In the genomic region with DNA sequence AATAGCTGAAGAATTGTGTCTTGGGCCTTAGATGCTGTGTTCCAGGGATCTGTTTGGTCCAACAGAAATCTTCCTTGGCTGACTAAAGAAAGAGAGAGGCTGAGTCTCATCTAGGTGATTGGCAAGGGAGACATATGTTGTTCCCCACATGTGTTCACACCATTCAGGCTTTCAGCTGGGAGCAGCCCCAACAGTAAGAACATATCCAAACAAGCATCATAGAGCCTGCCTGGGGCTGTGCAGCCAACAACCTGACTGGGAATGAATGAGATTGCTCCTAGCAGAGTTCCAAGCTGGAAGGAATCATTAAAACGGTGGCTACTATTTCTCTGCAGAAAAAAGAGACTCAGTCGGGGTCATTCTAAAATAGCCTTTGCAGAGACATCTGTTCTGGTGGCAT, we compare ENCODE assay signal across 21 mouse cellular contexts.
DNase-seq lines count a peak whose midpoint lies in the region; ATAC-seq and TF ChIP-seq lines count a peak whose summit lies in the region.
"Had no signal": no experiment of that assay in that cellular context is flagged by ENCODE, and none has a peak within 500 bp of the region (broad histone marks: within the 10 kb centered on the region; RNA-seq: fewer than 3 reads in every experiment).

No protein-coding gene starts in this region.

- in situ Hi-C loops in CH12.LX (cut with MboI; ENCODE audit: low pct_ligation_motif_present, low pct_unique_long_range_greater_than_20kb, low sequenced_read_pairs), result no loop called here

- H3K36me3 ChIP-seq in forebrain, embryonic 16.5 days (ENCODE audit: control insufficient read depth, insufficient read depth), result no peaks in the 10 kb centered on the region
- H3K36me3 ChIP-seq in forebrain, embryonic 10.5 days (replicated peaks), result no peaks in the 10 kb centered on the region
- H3K36me3 ChIP-seq in hindbrain, embryonic 16.5 days (ENCODE audit: control insufficient read depth, insufficient read depth, low read length), result no peaks in the 10 kb centered on the region
- no peaks in the 10 kb centered on the region for H3K36me3 ChIP-seq in hindbrain, embryonic 13.5 days
- H3K36me3 ChIP-seq in CH12.LX (replicated peaks in 1 of 2; ENCODE audit: control insufficient read depth in 1 of 2, insufficient read depth in 1 of 2, low read length in 1 of 2), result no peaks in the 10 kb centered on the region
- H3K36me3 ChIP-seq: embryonic facial prominence, embryonic 15.5 days; heart, embryonic 10.5 days; heart, embryonic 15.5 days had no signal

- DNase-seq in forebrain, embryonic 10.5 days (ENCODE audit: extremely low spot score, low spot score), result no peak
- no peak for DNase-seq in CH12.LX (ENCODE audit: extremely low read depth)
- DNase-seq in brain, embryonic 14.5 days (ENCODE audit: low read depth), result peak; percentile 22
- no peak for DNase-seq in right cerebral cortex, postnatal 25 days
- DNase-seq: adrenal gland, postnatal 25 days; cerebellum, adult 11 months; cerebellum, adult 8-10 months; cerebellum, postnatal 14 days; embryo, embryonic 11 days; gastrocnemius, postnatal 10 days; heart, adult 18-20 months; heart, postnatal 14 days; kidney, adult 2 months had no signal

- no peaks in the 10 kb centered on the region for H3K9me3 ChIP-seq in forebrain, embryonic 16.5 days (ENCODE audit: control insufficient read depth, low read length)
- no peaks in the 10 kb centered on the region for H3K9me3 ChIP-seq in forebrain, embryonic 10.5 days
- no peaks in the 10 kb centered on the region for H3K9me3 ChIP-seq in hindbrain, embryonic 16.5 days (ENCODE audit: control insufficient read depth, low read length)
- no peaks in the 10 kb centered on the region for H3K9me3 ChIP-seq in hindbrain, embryonic 13.5 days
- H3K9me3 ChIP-seq in CH12.LX (replicated peaks; ENCODE audit: low read length), result no peaks in the 10 kb centered on the region
- H3K9me3 ChIP-seq: embryonic facial prominence, embryonic 15.5 days; heart, embryonic 10.5 days; heart, embryonic 15.5 days had no signal

- H3K27ac ChIP-seq in forebrain, embryonic 16.5 days (ENCODE audit: low read length), result no peak overlapping the region
- no peak overlapping the region for H3K27ac ChIP-seq in forebrain, embryonic 10.5 days
- no peak overlapping the region for H3K27ac ChIP-seq in hindbrain, embryonic 16.5 days (ENCODE audit: low read depth, low read length)
- H3K27ac ChIP-seq in hindbrain, embryonic 13.5 days, result no peak overlapping the region
- H3K27ac ChIP-seq in CH12.LX (ENCODE audit: insufficient read depth, low read depth), result no peak overlapping the region
- H3K27ac ChIP-seq: embryonic facial prominence, embryonic 15.5 days; heart, embryonic 10.5 days; heart, embryonic 15.5 days had no signal

- H3K79me2 ChIP-seq in CH12.LX (replicated peaks; ENCODE audit: control insufficient read depth, extremely low read depth, insufficient read depth, poor library complexity, severe bottlenecking), result no peaks in the 10 kb centered on the region

- dilution Hi-C loops in CH12.LX (cut with MboI; ENCODE audit: extremely low pct_ligation_motif_present, extremely low pct_unique_long_range_greater_than_20kb, low sequenced_read_pairs), result no loop called here

- WGBS in forebrain, embryonic 16.5 days, result 75% methylated on average over 2 of the region's 2 CpGs
- 85% methylated on average over 2 of the region's 2 CpGs for WGBS in forebrain, embryonic 10.5 days
- 66% methylated on average over 2 of the region's 2 CpGs for WGBS in hindbrain, embryonic 16.5 days
- WGBS in hindbrain, embryonic 13.5 days, result 75% methylated on average over 2 of the region's 2 CpGs

- TF ChIP-seq EP300 in CH12.LX (IDR thresholded peaks at IDR 0.05; ENCODE audit: low read length), result no peak

- TF ChIP-seq POLR2A in CH12.LX (IDR thresholded peaks at IDR 0.05; ENCODE audit: low read depth, low read length), result no peak
- no peak for TF ChIP-seq POLR2A in brain, embryonic 14.5 days (IDR thresholded peaks at IDR 0.05; ENCODE audit: borderline replicate concordance, extremely low read depth, insufficient read depth, insufficient read length, poor library complexity, severe bottlenecking)

- no peak overlapping the region for H3K4me3 ChIP-seq in forebrain, embryonic 16.5 days (replicated peaks; ENCODE audit: low read length)
- no peak overlapping the region for H3K4me3 ChIP-seq in forebrain, embryonic 10.5 days
- no peak overlapping the region for H3K4me3 ChIP-seq in hindbrain, embryonic 16.5 days (ENCODE audit: low read length)
- no peak overlapping the region for H3K4me3 ChIP-seq in hindbrain, embryonic 13.5 days
- no peak overlapping the region for H3K4me3 ChIP-seq in CH12.LX (replicated peaks in 1 of 3; ENCODE audit: low read depth in 2 of 3, low read length in 2 of 3, poor library complexity in 1 of 3)
- H3K4me3 ChIP-seq: embryonic facial prominence, embryonic 15.5 days; erythroblast, embryonic 14.5 days; heart, embryonic 10.5 days; heart, embryonic 15.5 days had no signal

- TF ChIP-seq RAD21 in CH12.LX (IDR thresholded peaks at IDR 0.05; ENCODE audit: low read depth, low read length), result no peak

- H3K9ac ChIP-seq in forebrain, embryonic 16.5 days (replicated peaks; ENCODE audit: low read depth, low read length), result no peak overlapping the region
- H3K9ac ChIP-seq in hindbrain, embryonic 16.5 days (ENCODE audit: low read depth, low read length), result no peak overlapping the region
- no peak overlapping the region for H3K9ac ChIP-seq in hindbrain, embryonic 13.5 days
- H3K9ac ChIP-seq in CH12.LX (ENCODE audit: insufficient read depth, low read depth), result no peak overlapping the region
- H3K9ac ChIP-seq: embryonic facial prominence, embryonic 15.5 days; heart, embryonic 15.5 days had no signal

- H3K4me1 ChIP-seq in forebrain, embryonic 16.5 days (replicated peaks; ENCODE audit: control insufficient read depth, insufficient read depth, low read length), result no peaks in the 10 kb centered on the region
- H3K4me1 ChIP-seq in forebrain, embryonic 10.5 days, result no peaks in the 10 kb centered on the region
- no peaks in the 10 kb centered on the region for H3K4me1 ChIP-seq in hindbrain, embryonic 16.5 days (ENCODE audit: control insufficient read depth, insufficient read depth, low read depth, low read length)
- peaks cover 10% of the 10 kb centered on the region; the same call in 1 of the 2 replicates for H3K4me1 ChIP-seq in hindbrain, embryonic 13.5 days (replicated peaks)
- H3K4me1 ChIP-seq in CH12.LX (ENCODE audit: control insufficient read depth in 1 of 2, insufficient read depth in 2 of 2), result peaks cover 3 to 8% of the 10 kb centered on the region in 2 experiments; a peak in 2 of 4 replicates
- H3K4me1 ChIP-seq: embryonic facial prominence, embryonic 15.5 days had no signal

- ATAC-seq in forebrain, embryonic 16.5 days, result 0 out of 2 replicates have a peak, but pooled peaks have one; percentile 43
- ATAC-seq in hindbrain, embryonic 16.5 days, result peak; percentile 60
- ATAC-seq in hindbrain, embryonic 13.5 days (ENCODE audit: low FRiP score), result no peak
- ATAC-seq: intestine, embryonic 16.5 days had no signal

- H3K27me3 ChIP-seq in forebrain, embryonic 16.5 days (replicated peaks; ENCODE audit: control insufficient read depth, insufficient read depth, low read length), result no peaks in the 10 kb centered on the region
- H3K27me3 ChIP-seq in forebrain, embryonic 10.5 days (ENCODE audit: poor library complexity, severe bottlenecking), result no peaks in the 10 kb centered on the region
- H3K27me3 ChIP-seq in hindbrain, embryonic 16.5 days (replicated peaks; ENCODE audit: control insufficient read depth, insufficient read depth, low read length), result no peaks in the 10 kb centered on the region
- H3K27me3 ChIP-seq in hindbrain, embryonic 13.5 days, result no peaks in the 10 kb centered on the region
- H3K27me3 ChIP-seq in CH12.LX (replicated peaks), result no peaks in the 10 kb centered on the region
- H3K27me3 ChIP-seq: embryonic facial prominence, embryonic 15.5 days; heart, embryonic 15.5 days had no signal

- no peak for TF ChIP-seq CTCF in CH12.LX (conservative IDR thresholded peaks at IDR 0.05 in 1 of 2, IDR thresholded peaks at IDR 0.05 in 1 of 2; ENCODE audit: low read depth in 2 of 2, low read length in 2 of 2)
- TF ChIP-seq CTCF in brain, embryonic 14.5 days (IDR thresholded peaks at IDR 0.05; ENCODE audit: borderline replicate concordance, extremely low read depth, insufficient read depth, insufficient read length), result no peak

- no peak overlapping the region for H3K4me2 ChIP-seq in forebrain, embryonic 16.5 days (ENCODE audit: low read length)
- no peak overlapping the region for H3K4me2 ChIP-seq in hindbrain, embryonic 16.5 days (ENCODE audit: low read length)
- no peak overlapping the region for H3K4me2 ChIP-seq in hindbrain, embryonic 13.5 days
- H3K4me2 ChIP-seq in CH12.LX (ENCODE audit: insufficient read depth, low read depth, poor library complexity, severe bottlenecking), result 0 out of 2 replicates have a peak overlapping the region, but pooled peaks have one; percentile 51
- H3K4me2 ChIP-seq: embryonic facial prominence, embryonic 15.5 days; heart, embryonic 15.5 days had no signal

TF ChIP-seq in CH12.LX, 34 proteins besides CTCF, POLR2A, EP300 and RAD21:
- TF ChIP-seq JUN (IDR thresholded peaks at IDR 0.05; ENCODE audit: insufficient read depth, low read depth, low read length) (no peak), ZNF384 (IDR thresholded peaks at IDR 0.05; ENCODE audit: low read depth, low read length) (no peak), HCFC1 (IDR thresholded peaks at IDR 0.05; ENCODE audit: low read depth, low read length) (no peak)
